Mouse (Mus musculus) limb, embryonic 11.5 days (tissue): ENCODE measurements at regions not wholly inside any gene's neighbourhood (a gene's known extent, or its start where the extent isn't known, plus 50 kb on each side); places are given as distances from the start of the nearest gene placed in this dataset.

ENCODE experiments used
- ATAC-seq: fragments of 200-750 bp; cut with Nextera tagmentation; 2 replicates; pipeline ENCODE4 v1.8.0; 2017; ENCODE audit warnings: low read depth; ENCODE audit not compliant: insufficient number of reproducible peaks, low FRiP score, low TSS enrichment
- DNase-seq: peaks from one replicate; pipeline ENCODE4 v3.0.0-alpha.2; 2015; ENCODE audit warnings: low spot score
- H3K27ac ChIP-seq: fragments of 300-500 bp; sonication (generic); replicated peaks from 2 replicates; pipeline ENCODE4 v1.5.1; 2014; ENCODE audit warnings: low read depth, mild to moderate bottlenecking, low read length
- H3K27me3 ChIP-seq: fragments of 300-500 bp; sonication (generic); 2 replicates; pipeline ENCODE4 v1.6.1; 2014; ENCODE audit warnings: mild to moderate bottlenecking, low read length, mixed read lengths; ENCODE audit not compliant: control insufficient read depth, insufficient read depth
- H3K36me3 ChIP-seq: fragments of 300-500 bp; sonication (generic); 2 replicates; pipeline ENCODE4 v1.6.1; 2014; ENCODE audit warnings: mild to moderate bottlenecking, low read length, moderate library complexity, mixed read lengths; ENCODE audit not compliant: control insufficient read depth, insufficient read depth
- H3K4me1 ChIP-seq: fragments of 300-500 bp; sonication (generic); 2 replicates; pipeline ENCODE4 v1.6.1; 2014; ENCODE audit warnings: low read length, mixed read lengths; ENCODE audit not compliant: control insufficient read depth, insufficient read depth
- H3K4me2 ChIP-seq: fragments of 300-500 bp; sonication (generic); 2 replicates; pipeline ENCODE4 v1.6.1; 2014; ENCODE audit warnings: low read depth, mild to moderate bottlenecking, moderate library complexity; ENCODE audit not compliant: severe bottlenecking
- H3K4me3 ChIP-seq: fragments of 300-500 bp; sonication (generic); 2 replicates; pipeline ENCODE4 v1.5.1; 2014; ENCODE audit warnings: low read depth, low read length
- H3K9ac ChIP-seq: fragments of 300-500 bp; sonication (generic); 2 replicates; pipeline ENCODE4 v1.6.1; 2014; ENCODE audit warnings: mild to moderate bottlenecking, low read length
- H3K9me3 ChIP-seq: fragments of 300-500 bp; sonication (generic); 2 replicates; pipeline ENCODE4 v1.6.1; 2016; ENCODE audit warnings: low read length; ENCODE audit not compliant: control insufficient read depth
- WGBS: fragments of 180-500 bp; shearing (Covaris S2); extraction: QIAGEN DNeasy Blood & Tissue Kit; methylation state at CpG from one replicate; pipeline ENCODE4 v1.1.7; 2014; 5-methylcytosine and 5-hydroxymethylcytosine counted together

DNA sequence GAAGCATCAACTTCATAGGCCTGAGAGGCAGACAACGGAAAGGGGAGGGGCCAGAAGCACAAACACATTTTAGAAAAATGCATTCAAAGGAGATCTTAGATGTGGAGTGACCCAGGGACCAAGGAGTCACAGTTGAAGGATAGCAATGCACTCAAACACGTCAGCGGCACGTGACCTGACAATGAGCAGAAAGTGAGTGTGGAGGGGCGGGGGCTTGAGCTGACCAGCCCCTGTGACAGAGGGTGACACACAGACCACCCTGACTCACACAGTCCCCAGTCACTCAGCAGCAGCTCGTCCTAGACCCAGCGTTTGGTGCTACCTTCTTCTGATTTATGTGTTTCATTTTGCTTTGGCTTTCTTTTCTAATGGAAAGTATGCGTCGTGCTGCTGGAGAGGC, 1111.5 kb downstream of the Synb start:
- no peaks in the 10 kb centered on the region for H3K4me1 ChIP-seq
- WGBS: 62% methylated on average over 9 of the region's 9 CpGs
- no peak overlapping the region for H3K4me2 ChIP-seq
- H3K27me3 ChIP-seq: no peaks in the 10 kb centered on the region
- H3K9ac ChIP-seq: no peak overlapping the region
- no peak overlapping the region for H3K4me3 ChIP-seq
- DNase-seq (no peak), ATAC-seq (no peak)
- H3K27ac ChIP-seq: no peak overlapping the region
- H3K36me3 ChIP-seq: no peaks in the 10 kb centered on the region
- H3K9me3 ChIP-seq: no peaks in the 10 kb centered on the region

DNA sequence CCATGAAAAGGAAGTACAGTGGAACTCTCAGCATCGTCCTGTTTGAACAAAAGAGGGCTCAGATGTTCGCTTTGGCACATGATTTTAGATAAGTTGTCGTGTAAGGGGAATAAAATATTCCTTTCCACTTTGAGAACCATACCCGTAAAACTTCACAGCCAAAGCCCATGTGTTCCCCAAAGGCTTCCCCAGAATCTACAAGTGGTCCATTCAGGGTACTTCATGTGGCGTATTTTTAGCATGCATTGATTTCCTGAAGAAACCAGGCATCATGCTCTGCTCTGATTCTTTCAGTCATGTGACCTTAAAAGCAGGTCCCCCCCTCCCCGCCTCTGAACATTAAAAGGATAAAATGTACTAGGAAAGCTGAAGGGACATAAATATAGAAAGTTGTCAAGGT, 1112.9 kb downstream of the Synb start:
- no peaks in the 10 kb centered on the region for H3K36me3 ChIP-seq
- no peak overlapping the region for H3K9ac ChIP-seq
- DNase-seq (no peak), ATAC-seq (no peak)
- no peak overlapping the region for H3K4me3 ChIP-seq
- 89% methylated on average over 6 of the region's 6 CpGs for WGBS
- no peaks in the 10 kb centered on the region for H3K4me1 ChIP-seq
- H3K27ac ChIP-seq: no peak overlapping the region
- no peaks in the 10 kb centered on the region for H3K27me3 ChIP-seq
- H3K4me2 ChIP-seq: no peak overlapping the region
- no peaks in the 10 kb centered on the region for H3K9me3 ChIP-seq
